Mouse (Mus musculus): ENCODE measurements at regions not wholly inside any gene's neighbourhood (a gene's known extent, or its start where the extent isn't known, plus 50 kb on each side); places are given as distances from the start of the nearest gene placed in this dataset.
A peak's percentile ranks its signal among the peaks of the same experiment; 100 is the strongest.

- Histone ChIP-seq H3K27ac (replicated peaks; ENCODE audit: low read depth, low read length) (no peak overlapping the region), H3K36me3 (ENCODE audit: control insufficient read depth, insufficient read depth, low read length) (no peaks in the 10 kb centered on the region), H3K9me3 (ENCODE audit: control insufficient read depth, low read length) (no peaks in the 10 kb centered on the region), H3K4me1 (ENCODE audit: control insufficient read depth, insufficient read depth, low read length) (no peaks in the 10 kb centered on the region), H3K4me3 (ENCODE audit: low read depth, low read length) (no peak overlapping the region), H3K9ac (ENCODE audit: low read length) (no peak overlapping the region), H3K27me3 (ENCODE audit: control insufficient read depth, insufficient read depth, low read length) (no peaks in the 10 kb centered on the region), H3K4me2 (ENCODE audit: low read depth, severe bottlenecking) (no peak overlapping the region)
- DNase-seq (ENCODE audit: low spot score) (no peak), ATAC-seq (ENCODE audit: insufficient number of reproducible peaks, low FRiP score, low TSS enrichment, low read depth) (no peak)
- WGBS = 80% methylated on average over 5 of the region's 5 CpGs
Observed at GRCm38 (mm10) chr12:39761946-39762345, 275.9 kb downstream of the Arl4a start.

GRCm38 (mm10) chr12:39761326-39761725 is 276.5 kb downstream of the Arl4a start:
- Histone ChIP-seq H3K9ac (ENCODE audit: low read length) (no peak overlapping the region), H3K4me1 (ENCODE audit: control insufficient read depth, insufficient read depth, low read length) (no peaks in the 10 kb centered on the region), H3K4me3 (ENCODE audit: low read depth, low read length) (no peak overlapping the region), H3K36me3 (ENCODE audit: control insufficient read depth, insufficient read depth, low read length) (no peaks in the 10 kb centered on the region), H3K9me3 (ENCODE audit: control insufficient read depth, low read length) (no peaks in the 10 kb centered on the region), H3K27ac (replicated peaks; ENCODE audit: low read depth, low read length) (no peak overlapping the region), H3K4me2 (ENCODE audit: low read depth, severe bottlenecking) (no peak overlapping the region), H3K27me3 (ENCODE audit: control insufficient read depth, insufficient read depth, low read length) (no peaks in the 10 kb centered on the region)
- 74% methylated on average over 1 of the region's 1 CpGs for WGBS
- ATAC-seq (ENCODE audit: insufficient number of reproducible peaks, low FRiP score, low TSS enrichment, low read depth) = no peak
- DNase-seq (ENCODE audit: low spot score) = no peak

GRCm38 (mm10) chr12:39757975-39758374 is 279.9 kb downstream of the Arl4a start:
- no peaks in the 10 kb centered on the region for H3K36me3 ChIP-seq (ENCODE audit: control insufficient read depth, insufficient read depth, low read length)
- no peak for ATAC-seq (ENCODE audit: insufficient number of reproducible peaks, low FRiP score, low TSS enrichment, low read depth)
- H3K4me1 ChIP-seq (ENCODE audit: control insufficient read depth, insufficient read depth, low read length) = no peaks in the 10 kb centered on the region
- no peak overlapping the region for H3K9ac ChIP-seq (ENCODE audit: low read length)
- no peaks in the 10 kb centered on the region for H3K9me3 ChIP-seq (ENCODE audit: control insufficient read depth, low read length)
- no peak overlapping the region for H3K4me3 ChIP-seq (ENCODE audit: low read depth, low read length)
- DNase-seq (ENCODE audit: low spot score) = no peak
- H3K27ac ChIP-seq (replicated peaks; ENCODE audit: low read depth, low read length) = no peak overlapping the region
- no peaks in the 10 kb centered on the region for H3K27me3 ChIP-seq (ENCODE audit: control insufficient read depth, insufficient read depth, low read length)
- no peak overlapping the region for H3K4me2 ChIP-seq (ENCODE audit: low read depth, severe bottlenecking)

GRCm38 (mm10) chr12:39751850-39752249 is 286.0 kb downstream of the Arl4a start:
- 93% methylated on average over 5 of the region's 5 CpGs for WGBS
- Histone ChIP-seq H3K9ac (ENCODE audit: low read length) (no peak overlapping the region), H3K4me2 (ENCODE audit: low read depth, severe bottlenecking) (no peak overlapping the region), H3K4me1 (ENCODE audit: control insufficient read depth, insufficient read depth, low read length) (no peaks in the 10 kb centered on the region), H3K4me3 (ENCODE audit: low read depth, low read length) (no peak overlapping the region), H3K36me3 (ENCODE audit: control insufficient read depth, insufficient read depth, low read length) (no peaks in the 10 kb centered on the region), H3K27me3 (ENCODE audit: control insufficient read depth, insufficient read depth, low read length) (no peaks in the 10 kb centered on the region), H3K9me3 (ENCODE audit: control insufficient read depth, low read length) (no peaks in the 10 kb centered on the region), H3K27ac (replicated peaks; ENCODE audit: low read depth, low read length) (no peak overlapping the region)
- ATAC-seq (ENCODE audit: insufficient number of reproducible peaks, low FRiP score, low TSS enrichment, low read depth) (no peak), DNase-seq (ENCODE audit: low spot score) (no peak)

GRCm38 (mm10) chr12:39742156-39743063 is 295.4 kb downstream of the Arl4a start:
- Histone ChIP-seq H3K27me3 (ENCODE audit: control insufficient read depth, insufficient read depth, low read length) (no peaks in the 10 kb centered on the region), H3K36me3 (ENCODE audit: control insufficient read depth, insufficient read depth, low read length) (no peaks in the 10 kb centered on the region), H3K9me3 (ENCODE audit: control insufficient read depth, low read length) (no peaks in the 10 kb centered on the region), H3K27ac (replicated peaks; ENCODE audit: low read depth, low read length) (no peak overlapping the region), H3K4me2 (ENCODE audit: low read depth, severe bottlenecking) (no peak overlapping the region), H3K4me3 (ENCODE audit: low read depth, low read length) (no peak overlapping the region), H3K9ac (ENCODE audit: low read length) (no peak overlapping the region), H3K4me1 (ENCODE audit: control insufficient read depth, insufficient read depth, low read length) (no peaks in the 10 kb centered on the region)
- DNase-seq (ENCODE audit: low spot score) (no peak), ATAC-seq (ENCODE audit: insufficient number of reproducible peaks, low FRiP score, low TSS enrichment, low read depth) (no peak)
- WGBS = 75% methylated on average over 11 of the region's 11 CpGs

GRCm38 (mm10) chr12:39741051-39741847 is 296.6 kb downstream of the Arl4a start:
- whole genome bisulfite sequencing = 16% methylated on average over 13 of the region's 13 CpGs
- no peaks in the 10 kb centered on the region for H3K27me3 ChIP-seq (ENCODE audit: control insufficient read depth, insufficient read depth, low read length)
- no peak overlapping the region for H3K4me3 ChIP-seq (ENCODE audit: low read depth, low read length)
- no peak overlapping the region for H3K4me2 ChIP-seq (ENCODE audit: low read depth, severe bottlenecking)
- ATAC-seq (ENCODE audit: insufficient number of reproducible peaks, low FRiP score, low TSS enrichment, low read depth) (no peak), DNase-seq (ENCODE audit: low spot score) (peak; percentile 24)
- no peaks in the 10 kb centered on the region for H3K36me3 ChIP-seq (ENCODE audit: control insufficient read depth, insufficient read depth, low read length)
- no peak overlapping the region for H3K27ac ChIP-seq (replicated peaks; ENCODE audit: low read depth, low read length)
- H3K9me3 ChIP-seq (ENCODE audit: control insufficient read depth, low read length) = no peaks in the 10 kb centered on the region
- no peaks in the 10 kb centered on the region for H3K4me1 ChIP-seq (ENCODE audit: control insufficient read depth, insufficient read depth, low read length)
- no peak overlapping the region for H3K9ac ChIP-seq (ENCODE audit: low read length)

- no peak for ATAC-seq (ENCODE audit: insufficient number of reproducible peaks, low FRiP score, low TSS enrichment, low read depth)
- whole genome bisulfite sequencing = 86% methylated on average over 3 of the region's 3 CpGs
Observed at GRCm38 (mm10) chr12:39736966-39737365, 300.9 kb downstream of the Arl4a start.

GRCm38 (mm10) chr12:39736097-39736920 is 301.5 kb downstream of the Arl4a start:
- WGBS = 76% methylated on average over 9 of the region's 9 CpGs
- no peak overlapping the region for H3K4me3 ChIP-seq (ENCODE audit: low read depth, low read length)
- no peak for ATAC-seq (ENCODE audit: insufficient number of reproducible peaks, low FRiP score, low TSS enrichment, low read depth)

More at GRCm38 (mm10) chr12:39736966-39737365, 300.9 kb downstream of the Arl4a start:
- Histone ChIP-seq H3K4me1 (ENCODE audit: control insufficient read depth, insufficient read depth, low read length) (no peaks in the 10 kb centered on the region), H3K4me3 (ENCODE audit: low read depth, low read length) (no peak overlapping the region), H3K9me3 (ENCODE audit: control insufficient read depth, low read length) (no peaks in the 10 kb centered on the region), H3K36me3 (ENCODE audit: control insufficient read depth, insufficient read depth, low read length) (no peaks in the 10 kb centered on the region), H3K27me3 (ENCODE audit: control insufficient read depth, insufficient read depth, low read length) (no peaks in the 10 kb centered on the region), H3K4me2 (ENCODE audit: low read depth, severe bottlenecking) (no peak overlapping the region), H3K9ac (ENCODE audit: low read length) (no peak overlapping the region), H3K27ac (replicated peaks; ENCODE audit: low read depth, low read length) (no peak overlapping the region)
- no peak for DNase-seq (ENCODE audit: low spot score)

More at GRCm38 (mm10) chr12:39736097-39736920, 301.5 kb downstream of the Arl4a start:
- Histone ChIP-seq H3K4me1 (ENCODE audit: control insufficient read depth, insufficient read depth, low read length) (no peaks in the 10 kb centered on the region), H3K27ac (replicated peaks; ENCODE audit: low read depth, low read length) (no peak overlapping the region), H3K36me3 (ENCODE audit: control insufficient read depth, insufficient read depth, low read length) (no peaks in the 10 kb centered on the region), H3K9me3 (ENCODE audit: control insufficient read depth, low read length) (no peaks in the 10 kb centered on the region), H3K9ac (ENCODE audit: low read length) (no peak overlapping the region), H3K4me2 (ENCODE audit: low read depth, severe bottlenecking) (no peak overlapping the region), H3K27me3 (ENCODE audit: control insufficient read depth, insufficient read depth, low read length) (no peaks in the 10 kb centered on the region)
- DNase-seq (ENCODE audit: low spot score) = no peak
